Mouse (Mus musculus): ENCODE measurements around the gene Cdh22. TPM values are rescaled to one million over a fixed set of nuclear protein-coding genes. Genes with fewer than 3 reads are reported as not detected.

The Cdh22 gene
- total and polyA plus RNA-seq, 2 experiments from 2014 or later: 19.2 to 47.3 TPM

DNA sequence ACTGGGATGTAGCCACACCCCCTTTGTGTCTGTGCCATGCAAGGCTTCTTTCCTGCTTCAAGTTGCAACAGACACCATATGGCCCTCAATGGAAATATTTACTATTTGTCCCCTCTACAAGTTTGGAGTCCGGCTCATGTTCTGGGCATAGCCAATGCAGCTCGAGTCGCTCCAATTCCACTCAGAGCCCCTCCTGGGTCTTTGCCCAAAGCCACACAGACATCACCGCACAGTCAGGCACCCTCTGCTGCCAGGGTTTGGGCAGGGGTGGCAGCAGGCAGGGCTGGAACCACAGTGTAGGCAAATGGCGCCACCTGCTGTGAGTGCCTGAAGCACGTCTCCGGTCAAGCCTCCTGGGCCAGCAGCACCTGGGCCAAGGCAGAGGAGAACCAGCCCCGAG lies 41.2 kb upstream of the Cdh22 start:
- peaks cover 3% of the 10 kb centered on the region; the same call in 1 of the 2 replicates for H3K36me3 ChIP-seq (ENCODE audit: insufficient read depth, low read length)
- no peak overlapping the region for H3K4me3 ChIP-seq (ENCODE audit: low read length)
- ATAC-seq (peak; percentile 66), DNase-seq (ENCODE audit: low spot score) (peak; percentile 90)
- H3K4me1 ChIP-seq (ENCODE audit: insufficient read depth, low read length): peaks cover 10% of the 10 kb centered on the region
- H3K27me3 ChIP-seq (ENCODE audit: insufficient read depth, low read length): 0 out of 2 replicates have a peak, but pooled peaks cover 3% of the 10 kb centered on the region
- peak overlapping the region; percentile 72 for H3K27ac ChIP-seq
- H3K9me3 ChIP-seq (ENCODE audit: low read length): no peaks in the 10 kb centered on the region
- no peak overlapping the region for H3K4me2 ChIP-seq (ENCODE audit: low read depth, low read length)
- no peak overlapping the region for H3K9ac ChIP-seq (replicated peaks; ENCODE audit: low read length)
- TF ChIP-seq CTCF (IDR thresholded peaks at IDR 0.05; ENCODE audit: low read depth): peak; percentile 94
- 16% methylated on average over 8 of the region's 8 CpGs for WGBS

DNA sequence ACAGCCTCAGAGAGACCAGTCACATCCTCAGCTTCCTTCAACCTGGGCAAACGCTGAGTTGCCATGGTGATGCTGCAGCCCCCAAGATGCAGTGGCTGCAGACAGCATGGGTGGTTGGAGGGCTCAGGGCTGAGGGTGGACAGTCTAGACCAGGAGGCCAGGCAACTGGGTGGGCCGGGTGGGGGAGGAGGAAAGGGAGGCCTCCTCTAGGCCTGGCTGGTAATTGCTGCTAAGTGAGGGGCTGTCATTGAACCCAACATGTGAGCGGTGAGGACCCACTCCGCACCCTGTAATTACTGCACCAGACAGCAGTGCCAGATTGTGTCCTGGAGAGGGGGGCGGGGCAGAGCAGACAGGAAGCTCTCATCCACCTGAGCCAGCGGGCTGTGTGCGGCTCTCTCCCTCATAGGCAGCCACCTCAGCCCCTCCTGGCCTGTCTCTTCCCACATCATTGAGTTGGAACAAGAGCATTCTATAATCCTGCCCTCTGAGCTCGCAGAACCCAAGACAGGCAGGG lies 40.5 kb upstream of the Cdh22 start:
- DNase-seq (ENCODE audit: low spot score): peak; percentile 60
- peak overlapping the region; percentile 72 for H3K27ac ChIP-seq
- no peak overlapping the region for H3K9ac ChIP-seq (replicated peaks; ENCODE audit: low read length)
- H3K4me2 ChIP-seq (ENCODE audit: low read depth, low read length): no peak overlapping the region
- WGBS: 34% methylated on average over 8 of the region's 8 CpGs
- no peaks in the 10 kb centered on the region for H3K27me3 ChIP-seq (ENCODE audit: insufficient read depth, low read length)
- ATAC-seq: peak; percentile 56
- no peaks in the 10 kb centered on the region for H3K9me3 ChIP-seq (ENCODE audit: low read length)
- H3K4me3 ChIP-seq (ENCODE audit: low read length): no peak overlapping the region
- no peak for TF ChIP-seq CTCF (IDR thresholded peaks at IDR 0.05; ENCODE audit: low read depth)
- peaks cover 10% of the 10 kb centered on the region for H3K4me1 ChIP-seq (ENCODE audit: insufficient read depth, low read length)
- no peaks in the 10 kb centered on the region; the same call in 1 of the 2 replicates for H3K36me3 ChIP-seq (ENCODE audit: insufficient read depth, low read length)

DNA sequence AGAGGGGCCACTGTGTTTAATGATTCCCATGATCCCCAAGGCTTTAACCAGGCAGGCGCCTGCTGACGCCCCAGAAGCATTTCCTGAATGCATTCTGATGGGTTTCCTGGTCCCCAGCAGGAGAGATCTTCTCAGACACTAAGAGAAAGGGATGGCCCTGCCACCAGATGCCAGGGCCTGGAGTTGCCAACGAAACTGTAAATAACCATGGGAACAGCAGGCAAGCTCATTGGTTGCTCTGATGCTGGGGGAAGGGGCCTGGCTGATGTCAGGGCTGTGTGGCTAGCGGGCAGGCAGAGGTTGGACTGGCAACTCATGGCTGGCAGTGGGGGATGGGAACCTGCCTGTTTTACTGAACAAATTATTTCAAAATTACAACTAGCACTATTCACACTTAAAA lies 38.9 kb upstream of the Cdh22 start:
- H3K27ac ChIP-seq: 0 out of 2 replicates have a peak overlapping the region, but pooled peaks have one; percentile 48
- no peak overlapping the region for H3K4me2 ChIP-seq (ENCODE audit: low read depth, low read length)
- H3K27me3 ChIP-seq (ENCODE audit: insufficient read depth, low read length): no peaks in the 10 kb centered on the region
- H3K9me3 ChIP-seq (ENCODE audit: low read length): no peaks in the 10 kb centered on the region
- 27% methylated on average over 4 of the region's 4 CpGs for WGBS
- DNase-seq (ENCODE audit: low spot score): peak; percentile 82
- H3K9ac ChIP-seq (replicated peaks; ENCODE audit: low read length): no peak overlapping the region
- peak; percentile 75 for ATAC-seq
- peaks cover 10% of the 10 kb centered on the region for H3K4me1 ChIP-seq (ENCODE audit: insufficient read depth, low read length)
- no peak for TF ChIP-seq CTCF (IDR thresholded peaks at IDR 0.05; ENCODE audit: low read depth)
- H3K4me3 ChIP-seq (ENCODE audit: low read length): no peak overlapping the region
- no peaks in the 10 kb centered on the region for H3K36me3 ChIP-seq (ENCODE audit: insufficient read depth, low read length)

DNA sequence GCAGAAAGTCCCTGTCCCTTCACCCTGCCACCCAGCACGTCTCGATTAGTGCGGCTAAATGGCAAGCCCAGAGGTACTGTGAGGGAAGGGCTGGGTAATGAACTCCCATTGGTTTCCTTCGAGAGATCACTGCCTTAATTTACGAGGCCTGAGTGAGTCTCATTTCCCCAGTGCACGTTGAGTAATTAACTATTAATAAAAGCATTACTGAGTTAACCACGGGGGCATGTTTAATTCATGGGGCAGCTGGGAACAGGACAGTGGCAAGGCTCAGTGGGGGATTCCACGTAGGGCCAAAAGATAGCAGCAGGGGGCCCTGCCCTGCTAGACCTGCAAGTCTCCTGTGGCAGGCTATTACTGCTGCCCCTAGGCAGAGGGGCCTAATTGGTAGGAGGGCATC lies 36.7 kb upstream of the Cdh22 start:
- Histone ChIP-seq H3K9me3 (ENCODE audit: low read length) (no peaks in the 10 kb centered on the region), H3K9ac (replicated peaks; ENCODE audit: low read length) (no peak overlapping the region), H3K4me2 (ENCODE audit: low read depth, low read length) (no peak overlapping the region), H3K27ac (no peak overlapping the region), H3K4me1 (ENCODE audit: insufficient read depth, low read length) (peaks cover 13% of the 10 kb centered on the region), H3K36me3 (ENCODE audit: insufficient read depth, low read length) (no peaks in the 10 kb centered on the region), H3K27me3 (ENCODE audit: insufficient read depth, low read length) (no peaks in the 10 kb centered on the region), H3K4me3 (ENCODE audit: low read length) (no peak overlapping the region)
- ATAC-seq (no peak), DNase-seq (ENCODE audit: low spot score) (no peak)
- TF ChIP-seq CTCF (IDR thresholded peaks at IDR 0.05; ENCODE audit: low read depth): no peak
- whole genome bisulfite sequencing: 17% methylated on average over 8 of the region's 8 CpGs

DNA sequence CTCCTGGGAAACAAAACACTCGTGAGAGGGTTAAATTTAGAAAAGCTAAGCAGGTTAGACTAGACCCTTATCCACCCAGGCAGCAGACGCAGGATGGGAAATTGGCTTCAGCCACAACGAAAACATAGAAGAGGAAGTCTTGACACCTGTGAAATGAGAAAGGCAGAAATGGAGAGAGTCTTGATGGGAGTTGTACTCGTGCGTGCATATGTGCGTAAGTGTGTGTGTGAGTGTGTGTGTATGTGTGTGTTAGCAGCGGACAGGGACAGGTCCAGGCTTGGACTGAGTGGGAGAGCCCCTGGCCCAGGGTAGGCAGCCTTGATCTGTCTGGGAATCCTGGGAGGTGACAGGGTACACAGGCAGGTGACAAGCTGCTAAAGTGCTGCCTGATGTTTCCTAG lies 36.2 kb upstream of the Cdh22 start:
- Histone ChIP-seq H3K4me1 (ENCODE audit: insufficient read depth, low read length) (peaks cover 14% of the 10 kb centered on the region), H3K9me3 (ENCODE audit: low read length) (no peaks in the 10 kb centered on the region), H3K4me3 (ENCODE audit: low read length) (no peak overlapping the region), H3K9ac (replicated peaks; ENCODE audit: low read length) (no peak overlapping the region), H3K36me3 (ENCODE audit: insufficient read depth, low read length) (no peaks in the 10 kb centered on the region), H3K4me2 (ENCODE audit: low read depth, low read length) (no peak overlapping the region), H3K27me3 (ENCODE audit: insufficient read depth, low read length) (no peaks in the 10 kb centered on the region), H3K27ac (no peak overlapping the region)
- DNase-seq (ENCODE audit: low spot score) (no peak), ATAC-seq (no peak)
- TF ChIP-seq CTCF (IDR thresholded peaks at IDR 0.05; ENCODE audit: low read depth): no peak
- WGBS: 55% methylated on average over 7 of the region's 7 CpGs

DNA sequence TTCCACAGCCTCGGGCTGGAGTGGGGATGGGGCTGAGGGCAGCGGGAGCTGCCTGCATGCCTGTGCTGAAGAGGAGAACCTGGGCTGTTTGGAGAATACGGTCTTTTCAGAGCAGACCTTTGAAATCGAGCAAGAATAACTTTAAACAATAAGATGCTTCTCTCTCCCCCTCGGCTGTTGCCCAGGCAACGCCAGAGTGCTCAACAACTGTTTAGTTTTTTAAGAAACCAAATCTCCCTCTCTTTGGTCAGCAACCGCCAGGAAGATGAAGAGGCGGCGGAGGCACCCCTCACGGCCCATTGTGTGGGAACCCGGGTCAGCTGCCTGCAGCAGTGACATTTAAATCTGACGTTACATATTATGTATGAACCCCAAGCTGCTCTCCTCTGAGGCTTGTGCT lies 32.1 kb upstream of the Cdh22 start:
- 0 out of 2 replicates have a peak overlapping the region, but pooled peaks have one; percentile 21 for H3K9ac ChIP-seq (replicated peaks; ENCODE audit: low read length)
- WGBS: 6% methylated on average over 12 of the region's 12 CpGs
- peak overlapping the region; percentile 12 for H3K27ac ChIP-seq
- no peak for TF ChIP-seq CTCF (IDR thresholded peaks at IDR 0.05; ENCODE audit: low read depth)
- no peaks in the 10 kb centered on the region for H3K9me3 ChIP-seq (ENCODE audit: low read length)
- no peak overlapping the region for H3K4me2 ChIP-seq (ENCODE audit: low read depth, low read length)
- H3K36me3 ChIP-seq (ENCODE audit: insufficient read depth, low read length): no peaks in the 10 kb centered on the region
- no peak overlapping the region for H3K4me3 ChIP-seq (ENCODE audit: low read length)
- H3K4me1 ChIP-seq (ENCODE audit: insufficient read depth, low read length): peaks cover 21% of the 10 kb centered on the region
- ATAC-seq (no peak), DNase-seq (ENCODE audit: low spot score) (peak; percentile 62)
- no peaks in the 10 kb centered on the region for H3K27me3 ChIP-seq (ENCODE audit: insufficient read depth, low read length)

DNA sequence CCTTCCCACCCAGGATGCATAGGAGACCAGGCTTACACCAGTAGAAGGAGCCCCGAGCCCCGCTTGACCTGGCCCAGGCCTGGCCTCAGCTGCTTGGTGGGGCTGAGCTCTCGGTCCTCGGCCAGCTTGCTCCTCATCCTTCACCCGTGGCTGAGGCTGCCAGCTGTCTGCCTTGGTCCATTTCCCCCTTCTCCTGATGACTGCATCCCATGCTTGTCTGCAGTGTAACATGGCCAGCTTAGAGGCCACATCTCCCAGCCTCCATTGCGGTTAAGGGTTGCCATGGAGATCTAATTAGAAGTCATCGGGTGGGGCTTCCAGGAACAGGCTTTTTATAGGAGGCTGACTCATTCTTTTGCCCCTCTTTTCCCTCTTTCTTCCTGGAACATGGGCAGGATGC lies 29.2 kb upstream of the Cdh22 start:
- Histone ChIP-seq H3K9me3 (ENCODE audit: low read length) (no peaks in the 10 kb centered on the region), H3K4me1 (ENCODE audit: insufficient read depth, low read length) (peaks cover 19% of the 10 kb centered on the region), H3K27me3 (ENCODE audit: insufficient read depth, low read length) (no peaks in the 10 kb centered on the region), H3K36me3 (ENCODE audit: insufficient read depth, low read length) (no peaks in the 10 kb centered on the region), H3K27ac (peak overlapping the region; percentile 17; the same call in 1 of the 2 replicates), H3K4me2 (ENCODE audit: low read depth, low read length) (no peak overlapping the region), H3K9ac (replicated peaks; ENCODE audit: low read length) (no peak overlapping the region), H3K4me3 (ENCODE audit: low read length) (no peak overlapping the region)
- no peak for TF ChIP-seq CTCF (IDR thresholded peaks at IDR 0.05; ENCODE audit: low read depth)
- DNase-seq (ENCODE audit: low spot score): peak; percentile 71
- peak; percentile 68 for ATAC-seq
- WGBS: 38% methylated on average over 7 of the region's 7 CpGs

Measured in hindbrain, postnatal 0 days (tissue).